Mouse (Mus musculus): Measurements from ENCODE around the gene Spats2l. TPM values are rescaled to one million over a fixed set of nuclear protein-coding genes. Genes with fewer than 3 reads are reported as not detected.
A peak's percentile ranks its signal among the peaks of the same experiment; 100 is the strongest.

Gene Spats2l
- total RNA-seq, 4 experiments from 2014 or later: 21.9 to 27.8 (median 23.0) TPM

DNA sequence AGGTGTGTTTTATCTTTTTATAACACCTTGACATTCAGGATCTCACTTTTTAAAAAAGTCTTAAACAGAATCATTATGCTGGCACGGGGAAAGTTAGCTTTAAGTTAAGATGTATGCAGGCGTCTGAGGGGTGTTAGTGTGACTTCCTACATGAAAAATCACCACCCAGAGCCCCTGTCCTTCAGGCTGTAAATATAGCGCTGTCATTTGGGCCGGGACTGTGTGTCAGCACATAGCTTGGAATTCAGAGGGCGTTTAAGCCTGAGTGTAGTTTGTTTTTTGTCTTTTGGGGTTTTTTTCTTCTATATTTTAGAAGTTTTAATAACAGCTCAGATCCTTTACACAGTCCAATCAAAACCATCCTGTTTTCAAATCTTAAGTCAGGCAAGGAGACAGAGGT is 115.8 kb downstream of the Spats2l start:
- no peak for DNase-seq (ENCODE audit: low spot score in 2 of 2)

DNA sequence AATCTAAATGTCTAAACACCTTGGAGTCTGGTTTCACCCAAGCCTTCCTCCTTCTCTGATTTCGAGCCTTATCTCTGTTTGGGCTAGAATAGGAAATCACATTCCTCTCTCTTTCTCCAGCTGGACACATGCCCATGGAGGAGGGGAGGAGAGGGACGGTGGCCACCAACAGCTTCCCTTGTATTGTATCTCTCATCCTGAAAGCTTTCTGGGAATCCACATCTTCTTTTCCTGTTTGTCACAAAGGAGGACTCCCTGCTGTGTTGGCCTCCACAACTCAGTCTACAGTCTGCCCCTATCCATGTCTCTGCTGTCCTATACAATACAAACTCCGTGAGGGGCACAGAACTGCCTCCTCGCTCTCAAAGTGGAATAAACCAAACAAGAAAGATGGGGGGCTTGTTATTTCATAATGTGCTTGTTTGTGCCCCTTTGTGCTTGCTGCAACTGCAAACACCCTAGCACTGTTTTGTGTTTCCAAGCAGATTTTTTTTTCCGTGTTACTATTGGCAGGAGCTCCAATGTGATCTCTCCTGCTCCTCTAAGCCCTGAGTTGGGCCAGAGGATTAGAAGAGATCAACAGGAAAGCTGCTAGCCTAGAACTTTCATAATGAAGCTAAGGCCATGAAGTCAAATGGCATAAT is 116.4 kb downstream of the Spats2l start:
- no peak for DNase-seq (ENCODE audit: low spot score in 2 of 2)

DNA sequence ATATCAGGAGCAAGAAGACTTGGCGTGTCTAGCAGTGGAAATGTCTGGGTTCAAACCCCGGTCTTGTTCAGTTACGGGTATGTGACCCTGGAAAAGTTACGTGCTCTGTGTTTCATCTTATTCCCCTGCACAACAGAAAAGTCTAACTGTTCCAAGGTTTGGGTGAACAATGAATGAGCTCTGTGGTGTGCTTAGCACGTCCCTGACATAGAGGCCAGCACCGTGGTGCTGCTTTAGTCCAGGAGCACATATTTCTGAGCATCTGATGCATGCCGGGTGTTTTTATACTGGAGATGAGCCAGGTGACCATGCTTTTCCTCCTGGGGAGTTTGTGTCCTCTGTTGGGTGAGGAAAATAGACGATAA is 116.9 kb downstream of the Spats2l start:
- DNase-seq (ENCODE audit: low spot score in 2 of 2): no peak

DNA sequence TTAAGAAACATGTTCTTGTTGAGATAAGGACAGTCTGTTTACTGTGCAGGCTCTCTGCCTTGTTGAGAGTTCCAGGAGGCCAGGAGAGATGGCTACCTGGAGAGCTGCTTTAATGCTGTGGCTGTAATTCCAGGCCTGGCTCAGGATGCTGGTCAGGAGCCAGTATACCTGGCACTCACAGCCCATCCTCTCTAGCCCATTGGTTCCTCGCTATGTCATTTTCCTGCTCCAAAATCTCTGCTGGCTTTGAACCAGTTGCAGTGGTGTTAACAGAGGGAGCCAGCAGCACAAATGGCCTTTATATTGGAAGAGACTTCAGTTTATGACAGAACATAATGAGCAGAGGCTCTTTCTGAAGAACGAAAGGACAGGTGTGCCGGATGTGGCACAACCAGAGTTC is 127.5 kb downstream of the Spats2l start:
- no peak for DNase-seq (ENCODE audit: low spot score in 2 of 2)

DNA sequence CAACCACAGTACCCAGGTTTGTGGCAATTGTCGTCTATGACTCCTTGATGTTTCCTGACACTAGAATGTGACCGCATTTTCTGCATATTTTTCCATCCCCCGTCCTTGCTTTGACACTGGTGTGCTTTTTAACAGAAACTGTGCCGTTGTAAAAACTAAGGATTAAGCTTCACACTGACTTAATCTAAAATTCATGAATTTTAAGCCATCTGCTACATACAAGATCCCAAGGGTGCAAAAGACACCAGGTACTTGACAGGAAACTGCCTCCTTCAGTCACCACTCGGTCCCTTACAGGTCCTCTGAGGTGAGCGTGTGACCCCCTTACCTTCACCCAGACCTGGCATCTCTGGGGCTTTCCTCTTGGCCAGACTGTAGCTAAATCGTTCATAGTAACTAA is 129.8 kb downstream of the Spats2l start:
- DNase-seq (ENCODE audit: low spot score in 2 of 2): no peak

DNA sequence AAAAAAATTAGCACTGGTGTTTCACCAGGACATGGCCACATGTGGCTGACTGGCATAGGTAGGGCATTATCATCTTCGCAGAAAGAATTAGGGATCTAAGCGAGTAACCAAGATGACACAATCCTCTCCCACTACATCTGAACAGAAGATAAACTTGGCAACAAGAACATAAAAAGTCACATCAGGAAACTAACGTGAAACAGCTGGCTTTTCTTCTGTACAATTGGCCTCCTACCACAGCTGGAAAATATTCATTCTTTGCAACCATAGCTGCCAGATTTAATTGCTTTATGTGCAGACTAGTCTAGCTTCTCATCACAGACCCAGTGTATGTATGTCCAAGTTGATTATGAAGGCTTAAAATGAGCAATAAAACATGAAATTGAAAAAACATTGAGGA is 131.9 kb downstream of the Spats2l start:
- DNase-seq (ENCODE audit: low spot score in 2 of 2): no peak

DNA sequence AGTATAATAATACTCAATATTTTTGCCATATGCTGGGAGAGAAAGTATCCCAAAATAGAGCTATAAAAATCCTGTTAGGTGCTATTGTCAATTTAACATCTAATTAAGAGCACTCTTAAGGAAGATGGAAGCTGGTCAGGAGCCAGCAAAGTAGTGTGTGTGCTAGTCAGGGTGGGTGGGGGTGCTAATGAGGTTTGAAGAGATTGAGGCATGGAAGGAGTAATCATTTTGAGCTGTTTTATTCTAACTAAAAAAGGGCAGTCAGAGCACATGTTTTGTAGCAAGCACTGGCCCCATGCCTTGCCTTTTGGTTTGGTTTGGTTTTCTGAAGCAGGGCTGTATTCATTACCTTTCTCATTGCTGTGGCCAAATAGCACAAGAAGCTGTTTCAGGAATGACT is 132.3 kb downstream of the Spats2l start:
- DNase-seq (ENCODE audit: low spot score in 2 of 2): no peak

DNA sequence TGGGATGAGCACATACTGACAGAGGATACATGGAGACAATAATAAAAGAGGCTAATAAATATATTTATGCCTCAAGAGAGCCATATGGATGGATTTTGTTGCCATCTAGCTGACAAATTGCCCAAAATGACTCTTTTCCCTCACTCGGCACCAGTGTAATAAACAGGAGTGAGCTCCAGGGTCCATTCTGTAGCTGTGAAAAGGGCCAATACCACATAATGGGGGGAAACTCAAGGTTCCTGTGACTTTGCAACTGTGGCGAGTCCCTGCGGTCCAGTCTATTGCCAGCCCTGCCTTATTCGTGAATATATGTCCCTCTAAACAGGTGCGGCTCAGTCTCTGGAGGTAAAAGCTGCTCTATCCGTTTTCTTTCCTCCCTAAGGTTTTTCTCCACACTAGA is 137.6 kb downstream of the Spats2l start:
- no peak for DNase-seq (ENCODE audit: low spot score in 2 of 2)

DNA sequence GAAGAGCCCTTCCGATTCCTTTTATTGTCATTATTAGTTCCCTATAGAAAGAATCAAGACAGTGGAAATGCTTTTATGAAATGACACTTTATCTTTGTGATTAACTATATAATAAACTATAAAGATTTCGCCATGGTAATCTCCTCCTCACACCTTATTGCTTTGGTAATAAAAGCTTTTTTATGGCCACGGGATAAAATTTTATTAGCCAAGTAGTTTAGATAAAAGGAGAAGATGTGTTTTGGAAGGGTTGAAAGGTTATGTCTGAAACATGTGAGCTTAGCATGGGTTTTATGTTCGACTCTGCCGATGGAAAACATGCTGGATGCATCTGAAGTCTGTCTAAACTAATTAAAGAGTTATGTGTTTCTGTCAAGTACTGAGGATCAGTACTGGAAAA is 143.4 kb downstream of the Spats2l start:
- DNase-seq (ENCODE audit: low spot score in 2 of 2): no peak

DNA sequence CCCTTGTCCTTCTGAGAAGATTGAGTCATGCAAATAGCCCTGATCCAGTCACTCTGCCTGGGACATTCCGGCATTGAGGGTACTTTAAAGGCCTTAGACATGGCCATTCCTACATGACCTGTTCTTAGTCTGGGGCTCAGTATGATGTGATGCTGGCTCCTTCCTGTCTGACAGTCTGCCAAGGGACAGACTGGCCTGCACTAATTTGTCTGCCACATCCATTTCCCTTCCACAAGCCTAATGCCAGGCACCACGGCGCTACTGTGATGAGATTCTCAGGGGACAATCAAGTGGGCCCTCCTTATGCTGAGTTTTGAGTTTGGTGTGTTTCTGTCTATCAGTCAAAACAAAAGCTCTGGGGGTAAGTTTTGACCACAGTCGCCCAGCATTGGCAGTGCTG is 144.6 kb downstream of the Spats2l start:
- no peak for DNase-seq (ENCODE audit: low spot score in 2 of 2)

DNA sequence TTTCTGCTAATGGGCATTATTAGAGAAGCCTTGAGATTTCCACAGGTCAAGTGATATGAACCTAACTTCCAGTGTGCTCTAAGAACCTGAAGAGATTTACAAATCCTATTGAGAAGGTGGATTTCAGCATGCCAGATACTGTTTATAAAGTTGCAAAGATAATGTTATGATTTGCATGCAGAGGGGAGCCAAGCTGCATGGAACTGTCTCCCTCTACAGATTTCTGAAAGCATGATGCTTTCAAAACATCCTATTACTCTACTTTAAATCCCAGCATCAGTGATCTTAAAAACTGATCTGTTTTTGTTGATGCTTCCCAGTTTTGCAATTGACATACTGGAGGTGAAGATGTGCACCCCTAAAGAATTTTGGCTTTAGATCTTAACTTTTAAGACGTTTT is 160.3 kb downstream of the Spats2l start:
- DNase-seq (ENCODE audit: low spot score in 2 of 2): no peak

DNA sequence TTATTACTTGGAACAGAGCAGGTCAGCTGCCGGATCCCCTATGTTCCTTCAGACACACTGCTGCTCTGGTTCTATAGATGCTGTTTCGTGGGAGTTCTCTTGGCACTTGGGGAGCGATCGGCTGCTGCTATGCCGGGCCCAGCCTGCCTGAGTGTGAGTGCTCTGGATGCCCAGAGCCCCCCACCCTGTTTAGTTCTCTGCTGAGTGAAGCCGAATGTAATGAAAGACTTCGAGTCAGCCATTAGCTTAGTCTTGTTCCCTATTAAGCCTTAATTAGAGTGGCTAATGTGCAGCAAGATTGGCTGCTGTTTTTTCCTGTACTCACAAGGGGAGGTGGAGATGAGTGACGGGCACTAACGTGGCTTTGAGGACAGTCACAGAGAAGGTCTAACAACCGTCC is 166.7 kb downstream of the Spats2l start:
- no peak for DNase-seq (ENCODE audit: low spot score in 2 of 2)

DNA sequence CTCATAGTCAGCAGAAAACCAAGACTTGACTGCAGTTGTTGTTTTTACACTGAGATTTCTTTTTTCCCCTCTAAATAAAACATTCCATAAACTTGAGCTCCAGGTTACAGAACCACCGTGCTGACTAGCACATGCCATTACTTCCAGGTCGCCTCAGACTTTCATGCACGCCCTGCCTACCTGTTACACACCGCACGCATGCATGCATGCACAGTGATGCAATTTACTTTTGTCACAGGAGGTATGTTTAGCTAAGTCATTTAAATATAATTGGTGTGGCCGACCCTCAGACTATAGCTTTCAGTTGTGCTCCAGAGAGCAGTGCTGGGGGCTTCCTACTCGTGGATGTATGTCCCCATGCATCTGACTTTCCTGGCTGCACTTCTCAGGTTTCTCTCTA is 167.1 kb downstream of the Spats2l start:
- no peak for DNase-seq (ENCODE audit: low spot score in 2 of 2)

DNA sequence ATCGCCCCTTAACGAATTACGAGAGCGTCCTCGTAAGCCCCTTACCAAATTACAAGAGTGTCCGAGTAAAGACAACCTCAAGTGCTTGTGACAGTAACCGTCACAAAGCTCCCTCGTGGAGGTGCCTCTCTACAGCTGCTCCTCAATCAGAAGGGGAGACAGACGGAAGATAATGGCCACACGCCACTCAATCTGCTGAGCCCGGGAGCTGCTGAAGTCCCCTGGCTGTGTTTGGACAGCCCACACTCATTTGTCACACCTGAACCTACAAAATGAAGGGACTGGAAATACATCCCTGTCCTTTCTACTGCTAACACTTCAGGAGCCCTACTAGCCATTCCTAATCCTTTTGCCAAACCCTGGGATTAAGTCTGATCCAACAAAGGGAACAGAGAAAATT is 167.8 kb downstream of the Spats2l start:
- DNase-seq (ENCODE audit: low spot score in 2 of 2): no peak

DNA sequence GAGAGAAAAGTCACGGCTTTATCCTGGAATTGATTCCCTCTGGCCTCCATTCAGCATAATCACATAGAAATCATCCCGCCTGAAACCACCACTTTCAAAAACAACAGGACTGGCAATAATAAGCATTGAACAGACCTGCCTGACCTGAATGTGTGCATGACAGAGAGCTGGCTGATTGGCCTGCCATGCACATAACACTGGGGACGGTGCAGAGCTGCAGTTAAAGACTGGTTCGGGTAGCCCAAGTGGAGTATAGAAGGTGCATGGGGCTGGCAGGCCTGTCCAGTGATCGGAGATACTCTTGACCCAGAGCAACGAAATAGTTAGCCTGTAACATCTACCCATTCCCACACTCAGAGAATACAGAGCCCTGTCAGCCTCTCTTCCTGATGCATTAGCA is 168.3 kb downstream of the Spats2l start:
- no peak for DNase-seq (ENCODE audit: low spot score in 2 of 2)

DNA sequence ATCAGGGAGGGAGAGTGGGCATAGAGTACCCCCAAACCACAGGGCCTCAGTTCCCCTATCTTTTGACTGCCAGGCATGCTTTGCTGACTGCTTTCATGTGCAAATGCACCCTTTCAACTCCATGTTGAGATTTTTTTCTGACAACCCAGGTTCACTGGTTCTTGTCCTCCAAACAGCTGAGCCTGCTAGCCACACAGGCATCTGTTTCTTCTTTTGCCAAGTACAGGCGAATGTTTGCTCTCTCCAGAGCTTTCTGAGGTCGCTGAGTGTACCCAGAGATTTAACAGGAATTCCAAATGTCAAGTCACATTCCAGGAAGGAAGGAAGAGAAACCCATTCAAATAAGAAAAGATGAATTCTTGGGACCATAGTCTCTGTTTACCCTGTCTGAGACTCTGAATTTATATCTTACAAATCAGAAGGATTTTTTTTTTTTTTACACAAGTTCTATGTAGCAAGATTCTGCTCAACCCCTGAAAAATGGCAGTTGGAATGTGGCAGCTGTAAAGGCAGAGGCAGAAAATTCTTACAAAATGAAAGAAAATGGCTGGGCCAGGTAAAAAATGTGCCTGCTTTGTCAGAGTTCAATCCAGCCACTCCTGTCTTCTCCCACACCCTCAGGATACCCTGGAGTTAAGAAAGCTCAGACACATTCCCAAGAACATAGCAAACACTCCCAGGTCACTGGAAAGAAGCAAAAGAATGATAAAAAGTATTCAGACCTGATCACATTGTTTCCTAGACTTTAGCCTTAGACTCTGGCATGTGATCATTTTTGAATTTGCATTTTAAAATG is 173.8 kb downstream of the Spats2l start:
- DNase-seq (ENCODE audit: low spot score in 2 of 2): no peak

DNA sequence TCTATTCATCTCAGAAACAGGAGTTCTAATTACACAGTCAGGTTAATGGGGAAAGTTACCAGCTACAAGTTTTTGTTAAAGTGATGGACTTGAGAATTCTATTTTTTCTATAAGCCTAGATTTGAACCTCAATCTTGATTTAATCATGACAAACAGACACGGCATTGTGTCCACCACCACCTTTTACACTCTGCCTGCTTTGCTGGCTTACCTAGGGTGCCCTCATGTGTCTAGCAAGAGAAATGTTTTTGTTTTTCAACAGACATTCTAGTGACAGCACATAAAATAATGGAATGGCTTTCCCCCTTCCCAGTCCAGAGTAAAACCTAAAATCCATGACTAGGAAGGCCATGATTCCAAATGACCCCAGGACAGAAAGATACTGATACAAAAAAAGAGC is 175.2 kb downstream of the Spats2l start:
- DNase-seq (ENCODE audit: low spot score in 2 of 2): peak in 1 of 2 experiments; percentile 23

DNA sequence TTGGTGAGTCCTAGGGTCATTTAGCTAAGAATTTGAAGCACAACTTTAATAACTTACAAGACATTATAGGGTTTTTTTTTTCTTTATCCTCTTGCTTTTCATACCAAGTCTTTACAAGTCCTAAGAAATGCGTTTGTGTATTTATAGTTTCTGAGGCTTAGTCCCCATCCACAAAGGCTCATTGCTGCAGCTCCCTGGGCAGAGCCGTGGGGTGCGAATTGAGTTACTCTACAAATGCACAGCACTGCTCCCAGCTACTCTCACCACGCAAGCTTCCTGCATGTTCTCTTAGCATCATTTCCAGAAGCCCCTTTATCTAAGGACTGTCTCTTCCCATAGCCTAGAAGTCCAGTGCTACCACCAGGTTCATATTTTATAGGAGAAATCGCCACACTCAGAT is 175.8 kb downstream of the Spats2l start:
- DNase-seq (ENCODE audit: low spot score in 2 of 2): no peak

DNA sequence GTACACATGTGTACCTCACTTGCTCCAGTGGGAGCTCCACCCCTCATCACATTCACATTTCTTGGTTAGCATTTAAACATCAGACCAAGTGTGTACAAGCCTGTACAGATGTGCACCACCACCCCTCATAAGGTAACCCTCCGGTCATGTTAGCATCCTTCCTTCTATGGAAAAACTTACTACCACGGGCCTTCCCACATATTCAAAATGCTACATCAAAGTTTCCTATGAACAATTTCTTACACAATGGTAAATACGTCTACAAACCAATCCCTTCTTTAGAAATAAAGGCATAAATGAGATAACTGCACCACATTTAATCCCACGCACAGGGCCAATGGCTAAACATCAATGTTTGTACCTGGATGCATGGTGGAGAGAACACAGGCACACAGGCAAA is 178.5 kb downstream of the Spats2l start:
- DNase-seq (ENCODE audit: low spot score in 2 of 2): no peak

DNA sequence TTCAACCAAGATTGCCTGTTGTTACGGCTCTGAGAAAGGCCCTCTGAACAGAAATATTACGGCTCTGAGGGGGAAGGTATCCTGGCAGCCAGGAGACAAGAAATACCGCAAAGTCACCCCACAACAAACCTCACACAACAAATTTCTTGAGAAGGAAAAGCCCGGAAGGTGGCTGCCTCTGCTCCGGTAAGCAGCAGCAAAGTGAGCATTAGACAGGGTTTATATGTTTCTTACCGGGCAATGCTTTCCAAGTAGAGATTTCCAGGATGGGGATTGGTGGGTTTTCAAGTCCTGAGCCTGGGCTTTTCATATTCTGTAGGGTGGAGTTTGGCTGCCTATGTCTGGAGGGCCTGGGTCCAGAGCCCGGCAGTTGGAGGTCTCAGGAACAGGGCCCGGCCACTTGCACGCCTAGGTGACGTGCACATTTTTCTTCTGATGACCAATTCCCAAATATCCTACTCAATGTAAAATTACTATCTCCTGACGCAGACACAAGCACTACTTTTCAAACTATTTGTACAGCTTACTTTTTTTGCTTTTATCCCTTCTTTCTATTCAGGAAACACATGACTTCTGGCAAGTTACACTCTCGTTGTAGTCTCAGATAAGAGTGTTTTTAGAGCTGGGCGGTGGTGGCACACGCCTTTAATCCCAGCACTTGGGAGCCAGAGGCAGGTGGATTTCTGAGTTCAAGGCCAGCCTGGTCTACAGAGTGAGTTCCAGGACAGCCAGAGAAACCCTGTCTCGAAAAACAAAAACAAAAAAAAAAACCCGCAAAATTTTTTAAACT is 179.8 kb downstream of the Spats2l start:
- DNase-seq (ENCODE audit: low spot score in 2 of 2): no peak

DNA sequence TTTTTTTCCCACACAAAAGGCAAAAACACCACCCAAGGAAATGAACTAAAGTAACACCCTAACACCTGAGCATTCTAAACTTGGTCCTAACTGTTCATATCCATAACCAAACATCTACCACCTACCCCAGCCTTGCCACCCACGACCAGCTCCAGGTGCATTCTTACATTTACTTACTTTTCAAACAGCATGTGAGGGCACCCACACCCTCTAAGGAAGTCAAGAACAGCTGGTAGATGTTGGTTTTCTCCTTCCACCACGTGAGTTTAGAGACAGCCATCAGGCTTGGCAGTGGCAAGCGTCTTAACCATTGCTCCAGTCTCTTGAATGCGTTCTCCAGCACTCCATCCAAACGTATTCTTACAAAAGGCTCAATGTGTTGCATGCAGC is 180.4 kb downstream of the Spats2l start:
- no peak for DNase-seq (ENCODE audit: low spot score in 2 of 2)

DNA sequence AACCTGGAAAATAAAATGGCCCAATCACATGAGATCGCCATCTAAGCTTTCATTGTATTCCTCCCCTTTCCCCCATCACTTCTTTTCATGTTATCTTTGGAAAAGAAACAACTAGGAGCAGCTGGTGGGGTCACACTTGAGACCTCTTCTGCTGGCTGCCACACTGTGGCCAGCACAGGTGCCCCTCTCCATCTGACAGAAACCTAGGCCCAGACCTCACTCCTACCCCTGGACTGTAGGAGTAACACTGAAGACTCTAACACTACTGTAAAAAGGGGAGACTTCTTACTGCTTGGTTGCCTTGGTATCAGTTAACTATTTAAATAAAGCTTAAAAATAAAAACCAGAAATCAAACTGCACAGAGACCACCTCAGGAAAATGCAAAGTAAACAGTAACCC is 181.8 kb downstream of the Spats2l start:
- no peak for DNase-seq (ENCODE audit: low spot score in 2 of 2)
